Mouse (Mus musculus) liver, embryonic 16.5 days (tissue): ENCODE measurements around the gene Tas1r3. TPM values are rescaled to one million over a fixed set of nuclear protein-coding genes. Genes with fewer than 3 reads are reported as not detected.

Experiments used
- ATAC-seq: fragments of 200-750 bp; cut with Nextera tagmentation; 2 replicates; pipeline ENCODE4 v1.8.0; 2017; ENCODE audit warnings: low read depth, mild to moderate bottlenecking, moderate number of reproducible peaks, moderate library complexity
- H3K27ac ChIP-seq: fragments of 300-500 bp; sonication (generic); 2 replicates; pipeline ENCODE4 v1.5.1; 2014; ENCODE audit warnings: mild to moderate bottlenecking, low read length
- H3K27me3 ChIP-seq: fragments of 300-500 bp; sonication (generic); 2 replicates; pipeline ENCODE4 v1.6.1; 2014; ENCODE audit warnings: low read depth, low read length, mixed read lengths; ENCODE audit not compliant: control insufficient read depth, insufficient read depth
- H3K36me3 ChIP-seq: fragments of 300-500 bp; sonication (generic); 2 replicates; pipeline ENCODE4 v1.6.1; 2014; ENCODE audit warnings: mild to moderate bottlenecking; ENCODE audit not compliant: control insufficient read depth, insufficient read depth
- H3K4me1 ChIP-seq: fragments of 300-500 bp; sonication (generic); 2 replicates; pipeline ENCODE4 v1.6.1; 2014; ENCODE audit warnings: low read depth, low read length, mixed read lengths; ENCODE audit not compliant: control insufficient read depth
- H3K4me2 ChIP-seq: fragments of 300-500 bp; sonication (generic); 2 replicates; pipeline ENCODE4 v1.6.1; 2014; ENCODE audit warnings: low read depth, low read length, mixed read lengths
- H3K4me3 ChIP-seq: fragments of 300-500 bp; sonication (generic); 2 replicates; pipeline ENCODE4 v1.5.1; 2014; ENCODE audit warnings: low read depth, mild to moderate bottlenecking, low read length
- H3K9ac ChIP-seq: fragments of 300-500 bp; sonication (generic); 2 replicates; pipeline ENCODE4 v1.6.1; 2014; ENCODE audit warnings: low read depth, low read length
- H3K9me3 ChIP-seq: fragments of 300-500 bp; sonication (generic); replicated peaks from 2 replicates; pipeline ENCODE4 v1.6.1; 2016; ENCODE audit warnings: low read length; ENCODE audit not compliant: control insufficient read depth
- WGBS: fragments of 180-500 bp; shearing (Covaris S2); extraction: QIAGEN DNeasy Blood & Tissue Kit; methylation state at CpG from one replicate; pipeline ENCODE4 v1.1.7; 2014; ENCODE audit not compliant: insufficient replicate concordance; 5-methylcytosine and 5-hydroxymethylcytosine counted together
- polyA plus RNA-seq: library from polyadenylated mRNA; unstranded; fragments of >200 nt; fragmentation: Nextera tagmentation; extraction: Ambion mirVana; gene quantifications from 2 replicates; pipeline ENCODE4 v1.2.1, GENCODE M21; 2015

Gene Tas1r3
- 0.11 and 0.14 TPM in 2 replicates for polyA plus RNA-seq

GRCm38 (mm10) chr4:155863001-155863400, at the start of gene Tas1r3:
Tas1r3 (minus strand) TSS chr4:155863362.
- 65% methylated on average over 5 of the region's 5 CpGs for WGBS
- H3K27ac ChIP-seq = no peak within 1 kb of the TSS
- no peak within 1 kb of the TSS for H3K9ac ChIP-seq
- ATAC-seq = no peak
- H3K9me3 ChIP-seq = no peaks in the 10 kb centered on the region
- peaks cover 14% of the 10 kb centered on the region for H3K36me3 ChIP-seq
- H3K4me1 ChIP-seq = peaks cover under 1% of the 10 kb centered on the region
- no peaks in the 10 kb centered on the region for H3K27me3 ChIP-seq
- no peak within 1 kb of the TSS for H3K4me2 ChIP-seq
- no peak within 1 kb of the TSS for H3K4me3 ChIP-seq

GRCm38 (mm10) chr4:155908751-155909150, 45.6 kb upstream of the Tas1r3 start:
- ATAC-seq = no peak

GRCm38 (mm10) chr4:155908281-155908680, 45.1 kb upstream of the Tas1r3 start:
- Histone ChIP-seq H3K9me3 (no peaks in the 10 kb centered on the region), H3K4me2 (no peak overlapping the region), H3K27ac (no peak overlapping the region), H3K4me1 (no peaks in the 10 kb centered on the region), H3K9ac (no peak overlapping the region), H3K27me3 (no peaks in the 10 kb centered on the region), H3K36me3 (peaks cover 9% of the 10 kb centered on the region), H3K4me3 (no peak overlapping the region)
- 65% methylated on average over 7 of the region's 7 CpGs for WGBS
- ATAC-seq = no peak

More at GRCm38 (mm10) chr4:155908751-155909150, 45.6 kb upstream of the Tas1r3 start:
- H3K36me3 ChIP-seq = peaks cover 4% of the 10 kb centered on the region; the same call in 1 of the 2 replicates
- no peaks in the 10 kb centered on the region for H3K4me1 ChIP-seq
- WGBS = 73% methylated on average over 4 of the region's 4 CpGs
- H3K4me3 ChIP-seq = no peak overlapping the region
- H3K4me2 ChIP-seq = no peak overlapping the region
- no peaks in the 10 kb centered on the region for H3K27me3 ChIP-seq
- H3K9ac ChIP-seq = no peak overlapping the region
- no peaks in the 10 kb centered on the region for H3K9me3 ChIP-seq
- H3K27ac ChIP-seq = no peak overlapping the region

- Histone ChIP-seq H3K9ac (no peak overlapping the region), H3K36me3 (peaks cover 14% of the 10 kb centered on the region), H3K27me3 (no peaks in the 10 kb centered on the region), H3K4me2 (no peak overlapping the region), H3K27ac (no peak overlapping the region), H3K4me3 (no peak overlapping the region), H3K9me3 (no peaks in the 10 kb centered on the region), H3K4me1 (no peaks in the 10 kb centered on the region)
- WGBS = 75% methylated on average over 11 of the region's 11 CpGs
- ATAC-seq = no peak
Measured at GRCm38 (mm10) chr4:155907003-155907402, 43.8 kb upstream of the Tas1r3 start.

GRCm38 (mm10) chr4:155906125-155906524, 43.0 kb upstream of the Tas1r3 start:
- no peak for ATAC-seq
- no peaks in the 10 kb centered on the region for H3K27me3 ChIP-seq
- WGBS = 77% methylated on average over 9 of the region's 9 CpGs
- no peaks in the 10 kb centered on the region for H3K9me3 ChIP-seq
- H3K4me2 ChIP-seq = no peak overlapping the region
- H3K4me1 ChIP-seq = no peaks in the 10 kb centered on the region
- H3K27ac ChIP-seq = no peak overlapping the region
- H3K36me3 ChIP-seq = peaks cover 14% of the 10 kb centered on the region
- H3K4me3 ChIP-seq = no peak overlapping the region
- H3K9ac ChIP-seq = no peak overlapping the region

GRCm38 (mm10) chr4:155905634-155906033, 42.5 kb upstream of the Tas1r3 start:
- Histone ChIP-seq H3K9ac (no peak overlapping the region), H3K27ac (no peak overlapping the region), H3K4me3 (no peak overlapping the region), H3K36me3 (peaks cover 18% of the 10 kb centered on the region), H3K9me3 (no peaks in the 10 kb centered on the region), H3K27me3 (no peaks in the 10 kb centered on the region), H3K4me1 (no peaks in the 10 kb centered on the region), H3K4me2 (no peak overlapping the region)
- no peak for ATAC-seq
- WGBS = 80% methylated on average over 13 of the region's 13 CpGs

GRCm38 (mm10) chr4:155904318-155905102, 41.3 kb upstream of the Tas1r3 start:
- Histone ChIP-seq H3K4me2 (no peak overlapping the region), H3K4me1 (no peaks in the 10 kb centered on the region), H3K9me3 (no peaks in the 10 kb centered on the region), H3K27me3 (no peaks in the 10 kb centered on the region), H3K36me3 (peaks cover 25% of the 10 kb centered on the region), H3K9ac (no peak overlapping the region), H3K4me3 (no peak overlapping the region), H3K27ac (no peak overlapping the region)
- ATAC-seq = no peak
- WGBS = 84% methylated on average over 13 of the region's 13 CpGs

- ATAC-seq = no peak
- no peaks in the 10 kb centered on the region for H3K9me3 ChIP-seq
- no peak overlapping the region for H3K4me2 ChIP-seq
- no peaks in the 10 kb centered on the region for H3K27me3 ChIP-seq
- H3K36me3 ChIP-seq = peaks cover 30% of the 10 kb centered on the region
- no peak overlapping the region for H3K9ac ChIP-seq
- no peak overlapping the region for H3K4me3 ChIP-seq
- no peak overlapping the region for H3K27ac ChIP-seq
- H3K4me1 ChIP-seq = no peaks in the 10 kb centered on the region
- WGBS = 86% methylated on average over 13 of the region's 13 CpGs
Measured at GRCm38 (mm10) chr4:155903246-155903645, 40.1 kb upstream of the Tas1r3 start.

GRCm38 (mm10) chr4:155901205-155901604, 38.0 kb upstream of the Tas1r3 start:
- Histone ChIP-seq H3K27ac (no peak overlapping the region), H3K36me3 (peaks cover 40% of the 10 kb centered on the region), H3K27me3 (no peaks in the 10 kb centered on the region), H3K4me1 (no peaks in the 10 kb centered on the region), H3K4me2 (no peak overlapping the region), H3K9me3 (no peaks in the 10 kb centered on the region), H3K4me3 (no peak overlapping the region), H3K9ac (no peak overlapping the region)
- ATAC-seq = no peak
- 56% methylated on average over 3 of the region's 3 CpGs for WGBS
